Mouse (Mus musculus) lung, adult 2 months (tissue): Measurements from ENCODE around the gene Zcchc24.

ENCODE experiments used
- CTCF ChIP-seq: fragments of 200-500 bp; IDR thresholded peaks from 2 replicates; pipeline ENCODE4 v1.5.1; 2011; ENCODE audit warnings: mild to moderate bottlenecking, low read length, control low read depth; ENCODE audit not compliant: insufficient read depth
- POLR2A ChIP-seq: fragments of 200-500 bp; IDR thresholded peaks from 2 replicates; pipeline ENCODE4 v1.6.1; 2011; ENCODE audit warnings: low read depth, mild to moderate bottlenecking, control low read depth, low read length, borderline replicate concordance; ENCODE audit errors: extremely low read depth

- TF ChIP-seq POLR2A (no peak), CTCF (no peak)
Measured at GRCm38 (mm10) chr14:25783220-25783619, 14.4 kb upstream of the Zcchc24 start.
